Mouse (Mus musculus): Measurements from ENCODE around the gene Spata21. TPM values are rescaled to one million over a fixed set of nuclear protein-coding genes. Genes with fewer than 3 reads are reported as not detected.

The Spata21 gene
- under 1 TPM; 0.25 to 0.48 TPM for polyA plus RNA-seq (2017; shearing (Covaris generic))

GRCm38 (mm10) chr4:141088033-141088432 is at the start of gene Spata21:
Gene Spata21, plus strand, starts transcription at chr4:141088333.

DNA sequence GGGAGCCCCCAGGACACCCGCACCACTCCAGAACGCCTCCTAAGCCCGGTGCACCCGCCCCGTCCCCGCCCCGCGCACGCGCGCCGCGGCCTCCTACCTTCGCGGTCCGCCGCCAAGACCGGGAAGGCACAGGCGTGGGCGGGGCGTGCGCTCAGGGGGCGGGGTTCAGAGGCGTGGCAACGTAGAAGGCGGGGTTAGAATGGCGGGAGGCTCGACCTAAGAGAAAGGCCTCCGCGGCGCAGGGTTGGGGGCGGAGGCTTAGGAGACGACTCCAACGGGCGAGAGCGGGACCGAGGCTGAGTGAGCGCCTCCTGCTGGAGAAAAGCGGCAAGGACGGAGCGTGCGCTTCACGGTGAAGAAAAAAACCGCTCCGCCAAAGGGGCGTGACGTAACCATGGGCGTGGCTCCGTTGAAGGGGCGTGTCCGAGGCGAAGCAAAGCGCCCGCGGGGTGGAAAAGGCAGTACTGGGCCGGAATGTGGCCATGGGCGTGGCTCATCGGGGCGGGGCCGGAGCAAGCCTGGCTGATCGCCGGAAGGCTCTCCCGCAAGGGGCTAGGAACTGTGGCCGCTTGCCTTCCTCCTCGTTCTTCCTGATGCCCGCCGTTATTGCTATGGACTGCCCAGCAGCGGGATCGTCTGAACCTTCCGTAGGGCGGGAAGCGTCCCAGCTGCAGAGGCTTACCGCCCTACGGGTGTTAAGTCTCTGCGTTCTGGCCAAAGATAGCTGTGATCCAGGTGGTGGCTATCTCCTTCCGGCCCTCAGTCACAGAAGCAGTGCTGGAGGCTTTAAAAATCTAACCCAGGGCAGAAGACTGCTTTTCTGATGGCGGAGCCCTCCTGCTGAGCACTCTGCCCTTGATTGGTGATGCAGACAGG is 27.5 kb upstream of the Spata21 start, which contains the start of gene Crocc:
TSS of gene Crocc (minus strand) at position 125 of the 876 bp plus-strand sequence.

DNA sequence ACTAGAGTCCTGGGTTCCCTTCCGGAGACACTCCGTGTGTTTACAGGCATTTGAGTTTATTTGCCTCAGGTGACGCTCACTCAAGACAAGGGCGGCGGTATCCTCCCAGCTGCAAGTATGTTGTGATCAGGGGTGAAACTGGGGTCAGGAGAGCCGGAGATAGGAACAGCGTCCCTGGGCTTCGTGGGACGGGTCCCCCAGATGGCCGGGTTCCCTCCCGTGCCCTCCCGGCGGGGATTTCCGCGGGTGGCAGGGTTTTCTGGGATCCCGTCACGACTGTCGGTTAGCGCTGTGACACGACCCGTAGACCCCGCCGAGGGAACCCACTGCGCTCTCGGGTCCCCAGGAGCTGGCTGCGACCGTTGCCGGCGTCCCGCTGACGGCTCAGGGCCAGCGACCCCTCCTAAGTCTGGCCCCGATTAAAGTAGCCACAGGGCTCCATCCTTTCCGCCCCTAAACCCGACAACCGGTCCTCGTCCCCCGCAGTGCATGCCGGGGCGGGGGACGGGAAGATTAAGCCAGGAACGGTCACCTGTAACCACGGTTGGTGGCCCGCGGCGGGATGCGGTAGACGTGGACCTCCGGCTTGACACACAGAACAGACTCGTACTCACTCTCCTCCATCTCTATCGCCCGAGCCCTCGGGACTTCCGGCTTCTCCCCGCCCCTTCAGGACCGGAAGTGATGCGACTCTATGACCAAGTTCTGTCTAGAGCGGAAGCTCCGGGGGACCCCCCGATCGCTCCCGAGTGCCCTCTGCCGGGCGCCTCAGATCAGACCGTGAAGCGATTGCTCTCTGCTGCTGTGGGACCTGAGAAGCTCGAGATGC is 10.2 kb upstream of the Spata21 start, which contains the start of gene Necap2:
TSS of gene Necap2 (minus strand) at position 677 of the 829 bp plus-strand sequence.

GRCm38 (mm10) chr4:141139116-141139970 is 51.2 kb downstream of the Spata21 start, which contains the start of gene Szrd1:
Gene Szrd1, minus strand, starts transcription at chr4:141139775.

GRCm38 (mm10) chr4:141147112-141148008 is 59.2 kb downstream of the Spata21 start, which contains the start of gene Fbxo42:
Gene Fbxo42, plus strand, starts transcription at chr4:141147913.

Other genes with a start within 250 kb of the Spata21 start
- gene Padi1, start 242.6 kb upstream of the Spata21 start, polyA plus RNA-seq (2017; shearing (Covaris generic)), result under 1 TPM; 0.27 to 0.38 TPM
- gene Padi2, start 182.0 kb upstream of the Spata21 start, polyA plus RNA-seq (2017; shearing (Covaris generic)), result 10 to 100 TPM in 1 of 2 experiments, 1 to 10 TPM in 1; 8.6 to 25.8 TPM
- gene Sdhb, start 127.1 kb upstream of the Spata21 start, polyA plus RNA-seq (2017; shearing (Covaris generic)), result 100 to 1,000 TPM; 302 to 309 TPM
- gene Atp13a2, start 101.5 kb upstream of the Spata21 start, polyA plus RNA-seq (2017; shearing (Covaris generic)), result 10 to 100 TPM; 32.2 to 51.2 TPM
- gene Mfap2, start 77.9 kb upstream of the Spata21 start, polyA plus RNA-seq (2017; shearing (Covaris generic)), result not detected
- gene Crocc, start 27.8 kb upstream of the Spata21 start, polyA plus RNA-seq (2017; shearing (Covaris generic)), result 1 to 10 TPM; 1.2 to 2.0 TPM
- 100 to 1,000 TPM in 1 of 2 experiments, 10 to 100 TPM in 1; 94.8 to 160 TPM for gene Necap2, start 10.0 kb upstream of the Spata21 start, polyA plus RNA-seq (2017; shearing (Covaris generic))
- gene Szrd1, start 51.4 kb downstream of the Spata21 start, polyA plus RNA-seq (2017; shearing (Covaris generic)), result 10 to 100 TPM; 50.1 to 65.1 TPM
- 10 to 100 TPM; 15.4 to 22.7 TPM for gene Fbxo42, start 59.6 kb downstream of the Spata21 start, polyA plus RNA-seq (2017; shearing (Covaris generic))
- gene Rsg1, start 125.6 kb downstream of the Spata21 start, polyA plus RNA-seq (2017; shearing (Covaris generic)), result 1 to 10 TPM; 2.2 to 4.3 TPM
- gene Arhgef19, start 151.2 kb downstream of the Spata21 start, polyA plus RNA-seq (2017; shearing (Covaris generic)), result under 1 TPM; 0.15 to 0.30 TPM
- not detected for gene Epha2, start 212.9 kb downstream of the Spata21 start, polyA plus RNA-seq (2017; shearing (Covaris generic))

Measured in activated CD4-positive, CD25-positive, alpha-beta regulatory T cell (primary cell).